Mouse (Mus musculus) 3T3-L1 (cell line): ENCODE data around the gene Krtap3-2.
"Not testable (repeated sequence)": the region's sequence is repeated elsewhere in the genome, so short reads cannot be mapped to it uniquely, and the experiment has no call there.

Source experiments
- DNase-seq: peaks from one replicate; pipeline ENCODE4 v3.0.0-alpha.2; 2015; ENCODE audit warnings: low read depth, low spot score

Gene Krtap3-2

DNA sequence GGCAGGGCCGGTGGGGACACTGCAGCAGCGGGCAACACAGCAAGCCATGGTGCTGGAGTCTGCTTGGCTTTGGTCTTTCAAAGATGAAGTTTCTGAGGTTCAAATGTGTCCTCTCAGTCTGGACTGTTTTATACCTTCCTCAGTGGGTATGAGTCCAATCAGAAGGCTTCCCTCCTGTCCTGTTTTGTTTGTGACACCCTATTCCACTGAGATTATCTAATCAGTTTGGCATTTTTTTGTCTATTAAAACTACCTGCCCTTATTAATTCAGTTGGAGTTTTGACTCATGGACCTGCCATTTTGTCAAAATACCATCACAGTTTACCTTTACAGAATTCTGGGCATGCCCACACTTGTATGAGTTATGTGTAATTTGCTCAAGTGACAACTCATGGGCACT lies at the start of gene Krtap3-2:
Gene Krtap3-2, minus strand, starts transcription at position 101 of the 400 bp plus-strand sequence.
- DNase-seq, result no peak

DNA sequence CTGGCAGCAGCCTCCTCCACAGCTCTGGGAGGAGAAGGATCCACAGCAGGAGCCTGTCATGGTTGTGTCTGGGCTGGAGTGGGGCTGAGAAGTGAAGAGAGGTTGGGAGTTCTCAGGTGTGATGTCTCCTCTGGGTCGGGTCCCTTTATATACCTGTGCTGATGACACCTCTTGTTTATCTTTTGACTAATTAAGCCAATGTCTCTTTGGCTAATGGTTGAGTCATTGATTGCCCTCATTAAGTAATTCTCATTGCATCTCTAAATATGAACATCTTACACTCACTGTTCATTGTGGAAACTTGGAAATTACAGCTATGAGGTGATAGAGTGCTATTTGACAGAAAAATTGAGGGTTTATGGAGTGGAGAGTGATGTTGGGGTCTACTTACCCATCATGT lies 46.6 kb upstream of the Krtap3-2 start, which contains the start of gene Gm11938:
Gene Gm11938, minus strand, starts transcription at position 101 of the 400 bp plus-strand sequence.
- not testable (repeated sequence) for DNase-seq

DNA sequence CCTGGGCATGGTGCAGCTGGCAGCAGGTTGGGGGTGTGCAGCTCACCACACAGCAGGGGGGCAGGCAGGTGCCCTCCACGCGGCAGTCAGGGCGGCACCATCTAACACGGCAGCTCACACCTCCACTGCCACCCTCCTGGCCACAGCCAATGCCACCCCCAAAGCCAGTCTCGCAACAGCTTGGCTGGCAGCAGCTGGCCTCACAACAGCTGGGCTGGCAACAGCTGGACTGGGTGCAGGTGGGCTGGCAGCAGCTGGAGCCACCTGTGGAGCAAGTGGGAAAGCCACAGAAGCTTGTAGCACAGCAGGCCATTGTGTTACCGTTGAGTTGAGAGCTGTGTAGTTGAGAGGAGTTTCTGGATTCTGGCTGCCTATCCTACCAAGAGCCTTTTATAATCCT lies 41.1 kb upstream of the Krtap3-2 start, which contains the start of gene Krtap9-3:
Gene Krtap9-3, minus strand, starts transcription at position 364 of the 400 bp plus-strand sequence.
- DNase-seq, result not testable (repeated sequence)

DNA sequence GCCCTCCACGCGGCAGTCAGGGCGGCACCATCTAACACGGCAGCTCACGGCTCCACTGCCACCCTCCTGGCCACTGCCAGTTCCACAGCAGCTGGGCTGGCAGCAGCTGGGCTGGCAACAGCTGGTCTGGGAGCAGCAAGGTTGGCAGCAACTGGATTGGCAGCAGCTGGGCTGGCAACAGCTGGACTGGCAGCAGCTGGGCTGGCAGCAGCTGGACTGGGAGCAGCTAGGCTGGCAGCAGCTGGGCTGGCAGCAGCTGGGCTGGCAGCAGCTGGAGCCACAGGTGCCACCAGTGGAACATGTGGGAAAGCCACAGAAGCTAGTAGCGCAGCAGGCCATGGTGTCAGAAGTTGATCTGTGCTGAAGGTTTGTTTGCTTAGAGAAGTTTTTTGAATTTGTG lies 34.3 kb upstream of the Krtap3-2 start, which contains the start of gene Krtap1-3:
Gene Krtap1-3, minus strand, starts transcription at position 359 of the 400 bp plus-strand sequence.
- DNase-seq, result no peak

DNA sequence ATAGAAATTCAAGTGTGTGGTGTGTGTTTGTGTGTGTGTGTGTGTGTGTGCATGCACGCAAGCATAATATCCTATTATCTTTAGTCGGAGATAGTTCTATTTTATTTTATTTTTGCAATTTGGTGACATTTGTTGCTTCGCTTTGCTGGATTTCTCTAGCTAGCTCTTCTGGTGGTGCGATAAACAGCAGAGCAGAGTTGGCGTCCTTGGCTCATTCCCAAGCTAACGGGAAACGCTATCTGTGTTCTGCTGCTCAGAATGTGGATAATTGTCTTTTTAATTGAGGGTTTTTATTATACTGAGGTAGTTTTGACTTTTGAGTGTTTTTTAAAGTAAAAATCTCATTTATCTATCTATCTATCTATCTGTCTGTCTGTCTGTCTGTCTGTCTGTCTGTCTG lies 28.4 kb upstream of the Krtap3-2 start:
- DNase-seq, result no peak

DNA sequence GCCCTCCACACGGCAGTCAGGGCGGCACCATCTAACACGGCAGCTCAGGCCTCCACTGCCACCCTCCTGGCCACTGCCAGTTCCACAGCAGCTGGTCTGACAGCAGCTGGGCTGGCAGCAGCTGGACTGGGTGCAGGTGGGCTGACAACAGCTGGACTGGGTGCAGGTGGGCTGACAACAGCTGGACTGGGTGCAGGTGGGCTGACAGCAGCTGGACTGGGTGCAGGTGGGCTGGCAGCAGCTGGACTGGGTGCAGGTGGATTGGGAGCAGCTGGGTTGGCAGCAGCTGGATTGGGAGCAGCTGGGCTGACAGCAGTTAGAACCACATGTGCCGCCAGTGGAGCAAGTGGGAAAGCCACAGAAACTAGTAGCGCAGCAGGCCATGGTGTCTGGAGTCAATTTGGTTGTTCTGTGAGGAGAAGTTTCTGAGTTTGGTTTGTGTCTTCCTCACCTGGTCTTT lies 26.6 kb upstream of the Krtap3-2 start, which contains the start of gene Krtap1-4:
Gene Krtap1-4, minus strand, starts transcription at position 410 of the 460 bp plus-strand sequence.
- no peak for DNase-seq

DNA sequence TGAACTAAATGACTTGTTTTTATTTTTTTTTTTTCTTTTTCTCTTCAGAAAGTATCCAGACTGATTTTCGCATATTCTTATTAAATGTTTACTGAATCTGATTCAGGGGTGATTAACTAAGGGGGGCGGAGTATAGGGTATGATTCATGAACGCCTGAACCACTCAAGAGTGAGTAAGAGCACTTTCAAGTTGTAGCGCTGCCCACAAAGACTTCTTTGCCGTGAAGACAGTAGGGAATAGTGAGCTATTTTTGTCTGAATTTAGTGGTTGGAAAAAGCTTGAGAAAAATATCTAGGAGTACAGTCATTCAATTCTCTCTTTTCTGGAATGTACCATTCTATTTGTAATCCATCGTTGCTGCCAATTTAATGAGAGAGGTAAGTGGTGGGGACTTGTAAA lies 24.9 kb upstream of the Krtap3-2 start:
- peak; percentile 91 for DNase-seq

DNA sequence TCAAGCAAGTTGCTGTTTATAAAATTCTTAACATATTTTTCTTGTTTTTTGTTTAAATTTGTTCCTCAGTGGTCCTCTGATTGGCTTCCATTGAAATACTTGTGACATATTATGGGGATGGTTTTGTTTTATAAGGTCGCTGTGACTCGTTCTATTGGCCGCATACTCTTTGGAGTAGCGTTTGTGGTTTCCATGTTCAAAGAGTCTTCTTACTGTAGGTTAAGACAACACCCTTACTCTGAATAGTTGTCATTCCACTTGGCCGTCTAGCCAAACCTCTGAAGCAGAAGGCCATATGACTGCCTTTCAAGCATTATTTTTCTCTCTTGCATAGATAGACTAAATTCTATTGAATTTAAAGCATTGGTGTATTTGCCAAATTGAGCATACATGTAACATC lies 24.4 kb upstream of the Krtap3-2 start:
- DNase-seq, result peak; percentile 71

DNA sequence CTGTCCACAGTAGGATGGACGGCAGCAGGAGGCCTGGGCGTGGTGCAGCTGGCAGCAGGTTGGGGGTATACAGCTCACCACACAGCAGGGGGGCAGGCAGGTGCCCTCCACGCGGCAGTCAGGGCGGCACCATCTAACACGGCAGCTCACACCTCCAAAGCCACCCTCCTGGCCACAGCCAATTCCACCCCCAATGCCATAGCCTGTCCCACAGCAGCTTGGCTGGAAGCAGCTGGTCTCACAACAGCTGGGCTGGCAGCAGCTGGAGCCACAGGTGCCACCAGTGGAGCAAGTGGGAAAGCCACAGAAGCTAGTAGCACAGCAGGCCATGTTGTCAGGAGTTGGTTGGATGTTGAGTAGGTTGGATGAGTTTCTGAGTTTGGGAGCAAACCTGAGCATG lies 24.0 kb upstream of the Krtap3-2 start, which contains the start of gene Krtap1-5:
Gene Krtap1-5, minus strand, starts transcription at position 381 of the 400 bp plus-strand sequence.
- DNase-seq, result no peak

DNA sequence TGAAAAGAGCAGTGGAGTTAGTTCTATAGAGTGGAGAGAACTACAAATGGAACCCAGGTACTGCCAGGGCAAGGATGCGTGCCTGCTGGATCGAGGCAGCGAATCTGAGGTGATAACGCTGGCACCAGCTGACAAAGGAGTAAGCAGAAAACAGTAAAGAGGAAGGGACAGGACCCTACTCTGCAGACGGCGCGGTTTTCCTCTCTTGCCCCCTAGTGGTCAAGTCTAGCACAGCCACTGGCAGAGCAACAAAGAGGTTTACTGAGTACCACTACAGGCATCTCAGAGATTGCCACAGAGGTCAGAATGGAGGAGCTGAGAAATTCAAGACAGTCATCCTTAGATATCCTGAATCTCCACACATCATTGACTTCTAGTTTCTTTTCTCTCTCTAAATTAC lies 17.5 kb upstream of the Krtap3-2 start:
- DNase-seq, result peak; percentile 88

DNA sequence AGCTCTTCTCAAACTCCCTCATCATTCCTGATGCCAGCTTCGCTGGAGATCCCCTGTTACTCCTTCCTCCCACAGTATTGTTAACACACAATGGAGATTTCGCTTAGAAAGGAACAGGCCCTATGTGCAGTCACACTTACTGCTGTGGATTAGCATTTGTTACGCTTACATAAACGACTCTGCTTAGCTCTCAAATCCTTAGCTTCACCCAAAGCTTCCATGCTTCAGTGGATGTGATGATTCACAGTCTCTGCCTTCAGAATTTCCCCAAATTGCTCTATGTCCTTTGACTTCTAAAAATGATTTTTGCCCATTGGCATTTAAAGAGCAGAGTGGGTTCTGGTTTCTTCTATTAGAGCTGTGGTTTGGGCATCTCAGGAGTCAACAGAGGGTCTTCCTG lies 16.5 kb upstream of the Krtap3-2 start:
- no peak for DNase-seq

DNA sequence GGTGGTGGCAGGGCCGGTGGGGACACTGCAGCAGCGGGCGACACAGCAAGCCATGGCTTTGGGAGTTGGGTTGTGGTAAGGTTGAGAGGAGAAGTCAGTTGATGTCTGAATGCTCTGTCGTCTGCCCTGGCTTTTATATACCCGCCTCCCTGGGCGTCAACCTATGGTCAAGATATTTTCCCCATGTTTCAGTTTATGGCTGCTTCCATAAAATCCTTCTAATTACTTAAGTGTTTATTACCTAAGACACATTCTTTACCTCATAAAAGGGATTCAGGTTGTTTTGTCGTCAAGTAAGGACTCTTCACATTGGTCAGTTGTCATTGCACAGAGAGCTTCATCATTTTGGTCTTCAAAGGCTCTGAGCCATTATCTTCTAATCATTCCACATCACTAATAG lies 9.9 kb upstream of the Krtap3-2 start, which contains the start of gene Krtap3-1:
Gene Krtap3-1, minus strand, starts transcription at position 101 of the 400 bp plus-strand sequence.
- DNase-seq, result no peak

DNA sequence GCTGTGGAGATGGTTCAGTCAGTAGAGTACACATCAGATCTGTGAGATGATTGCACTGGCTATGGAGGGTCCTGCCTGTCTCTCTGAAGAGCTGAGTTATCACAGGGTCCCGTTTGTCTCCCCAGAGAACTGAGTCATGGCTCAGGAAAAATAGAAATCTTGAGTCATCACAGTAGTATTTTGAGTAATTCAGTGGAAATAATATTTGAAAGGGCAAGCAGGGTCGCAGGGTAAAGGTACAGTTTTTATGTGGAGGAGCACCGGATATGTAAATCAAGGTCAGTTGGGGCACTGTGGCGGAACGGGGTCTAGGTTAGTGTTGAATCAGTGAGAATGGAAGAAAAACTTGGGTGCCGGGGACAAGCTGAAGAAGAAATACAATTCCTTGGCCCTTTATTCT lies 5.9 kb upstream of the Krtap3-2 start:
- peak; percentile 39 for DNase-seq

DNA sequence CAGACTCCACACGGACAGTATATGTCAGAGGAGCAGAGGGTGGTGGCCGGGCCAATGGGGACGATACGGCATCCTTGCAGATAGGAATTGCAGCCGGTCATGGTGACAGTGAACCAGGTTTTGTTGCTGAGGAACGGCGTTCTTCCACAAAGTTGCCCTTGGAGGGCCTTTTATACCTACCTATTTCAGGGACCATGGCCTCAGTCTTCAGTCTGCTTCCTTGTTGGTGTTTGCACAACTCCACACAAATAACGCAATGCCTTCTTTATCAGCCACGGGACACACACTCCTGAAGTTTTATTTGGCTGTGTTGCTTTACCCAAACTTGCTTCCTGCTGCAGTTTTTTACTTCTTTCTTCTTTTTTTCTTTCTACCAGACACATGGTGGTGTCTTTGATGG lies 2.7 kb upstream of the Krtap3-2 start, which contains the start of gene Gm11939:
Gene Gm11939, minus strand, starts transcription at position 101 of the 400 bp plus-strand sequence.
- no peak for DNase-seq

DNA sequence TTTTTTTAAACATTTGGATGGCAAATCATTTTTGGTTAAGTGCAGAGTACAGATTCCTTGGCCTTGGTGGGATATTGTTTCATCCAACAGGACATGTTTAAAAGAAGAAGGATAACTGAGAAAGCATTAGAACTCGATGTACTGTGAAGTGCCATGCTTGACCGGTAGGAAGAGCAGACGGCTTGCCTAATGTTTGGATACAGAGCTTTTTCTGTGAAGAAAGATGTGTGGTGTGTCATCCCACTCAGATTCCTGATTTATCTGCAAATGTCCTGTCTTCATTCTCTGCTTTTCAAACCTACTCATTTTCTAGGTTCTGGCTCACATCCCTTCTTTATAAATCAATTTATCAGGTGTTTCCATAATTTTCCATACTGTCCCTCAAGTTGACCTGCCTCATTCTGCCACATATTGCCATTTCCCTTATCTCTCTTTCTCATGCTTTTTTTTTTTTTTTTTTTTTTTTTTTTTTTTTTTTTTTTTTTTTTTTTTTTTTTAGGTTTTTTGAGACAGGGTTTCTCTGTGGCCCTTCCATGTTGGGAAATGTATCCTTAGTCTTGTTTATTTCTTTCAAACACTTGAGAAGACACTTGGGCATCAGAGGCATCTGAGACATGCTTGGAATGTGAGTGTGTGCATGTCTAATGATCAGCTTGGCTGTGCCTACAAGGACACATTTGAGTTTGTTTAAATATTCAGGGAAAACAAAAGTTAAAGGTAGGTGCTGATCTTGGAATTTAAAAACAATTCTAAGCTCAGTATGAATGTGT lies 1.5 kb upstream of the Krtap3-2 start:
- DNase-seq, result peak; percentile 32

DNA sequence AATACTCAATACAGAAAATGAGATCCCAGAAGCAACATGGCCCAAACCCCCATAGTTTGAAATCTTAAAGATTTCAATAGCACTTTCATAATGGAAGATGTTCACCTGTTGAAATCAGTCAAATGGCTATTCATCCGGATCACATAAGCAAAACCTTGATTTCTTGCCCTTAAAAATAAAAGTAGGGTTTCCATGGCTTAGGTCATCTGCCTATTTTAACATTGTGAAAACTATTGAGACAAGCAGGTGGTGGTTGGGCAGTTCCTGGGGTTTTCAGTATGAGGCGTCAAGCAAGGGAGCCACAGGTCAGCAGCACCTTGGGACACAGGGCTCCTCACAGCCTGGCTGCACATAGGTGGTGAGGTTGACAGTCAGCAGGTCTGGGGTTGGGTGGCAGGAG lies 458 bp downstream of the Krtap3-2 start:
- DNase-seq, result no peak

DNA sequence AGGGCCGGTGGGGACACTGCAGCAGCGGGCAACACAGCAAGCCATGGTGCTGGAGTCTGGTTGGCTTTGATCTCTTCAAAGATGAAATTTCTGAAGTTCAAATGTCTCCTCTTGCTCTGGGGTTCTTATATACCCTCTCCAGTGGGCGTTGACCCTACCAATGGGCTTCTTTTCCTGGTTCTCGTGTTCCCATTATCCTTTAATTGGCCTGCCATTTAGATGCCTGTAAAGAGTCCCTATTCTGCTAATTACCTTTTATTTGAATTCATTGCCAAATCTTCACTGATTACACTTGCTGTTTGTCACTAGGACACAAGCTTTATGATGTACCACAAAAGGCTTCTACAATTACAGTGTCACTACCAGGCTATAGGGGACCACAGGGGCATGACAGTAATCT lies 5.9 kb downstream of the Krtap3-2 start, which contains the start of gene Krtap3-3:
Gene Krtap3-3, minus strand, starts transcription at position 101 of the 400 bp plus-strand sequence.
- no peak for DNase-seq

DNA sequence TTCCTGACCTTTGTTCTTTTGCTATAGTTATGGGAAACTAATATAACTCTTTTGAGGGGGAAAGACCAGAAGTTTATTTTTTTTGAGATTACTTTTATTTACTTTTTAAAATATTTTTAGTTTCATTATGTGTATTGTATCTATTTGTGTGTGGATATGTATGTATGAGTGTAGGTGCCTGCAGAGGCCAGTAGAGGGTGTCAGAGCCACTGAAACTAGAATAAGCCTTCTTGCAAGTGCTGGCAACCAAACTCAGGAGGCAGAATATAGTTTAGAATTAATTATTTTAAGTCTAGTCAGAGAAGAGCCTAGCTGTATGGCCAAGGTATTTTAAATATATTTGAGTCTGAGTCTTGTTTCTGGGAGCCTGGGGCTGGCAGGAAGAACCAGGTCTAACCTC lies 8.8 kb downstream of the Krtap3-2 start:
- no peak for DNase-seq

DNA sequence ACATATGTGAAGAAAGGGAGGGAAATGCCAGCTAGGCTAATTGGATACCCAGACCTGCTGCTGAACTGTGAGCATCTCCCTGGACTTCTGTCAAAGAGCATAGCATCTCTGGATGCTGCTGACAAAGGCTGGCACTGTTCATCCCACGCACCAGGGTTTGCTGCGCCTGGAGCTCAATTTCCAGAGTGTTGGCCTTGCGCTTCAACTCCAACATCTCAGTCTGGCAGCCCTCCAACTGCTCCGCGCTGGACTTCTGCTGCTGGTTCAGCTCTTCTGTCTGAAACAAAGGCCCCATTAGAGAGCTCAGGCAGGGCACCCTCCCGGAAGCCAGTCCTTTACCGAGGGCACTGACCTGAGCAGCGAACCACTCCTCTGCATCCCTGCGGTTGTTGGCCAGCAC lies 16.9 kb downstream of the Krtap3-2 start:
- DNase-seq, result no peak

DNA sequence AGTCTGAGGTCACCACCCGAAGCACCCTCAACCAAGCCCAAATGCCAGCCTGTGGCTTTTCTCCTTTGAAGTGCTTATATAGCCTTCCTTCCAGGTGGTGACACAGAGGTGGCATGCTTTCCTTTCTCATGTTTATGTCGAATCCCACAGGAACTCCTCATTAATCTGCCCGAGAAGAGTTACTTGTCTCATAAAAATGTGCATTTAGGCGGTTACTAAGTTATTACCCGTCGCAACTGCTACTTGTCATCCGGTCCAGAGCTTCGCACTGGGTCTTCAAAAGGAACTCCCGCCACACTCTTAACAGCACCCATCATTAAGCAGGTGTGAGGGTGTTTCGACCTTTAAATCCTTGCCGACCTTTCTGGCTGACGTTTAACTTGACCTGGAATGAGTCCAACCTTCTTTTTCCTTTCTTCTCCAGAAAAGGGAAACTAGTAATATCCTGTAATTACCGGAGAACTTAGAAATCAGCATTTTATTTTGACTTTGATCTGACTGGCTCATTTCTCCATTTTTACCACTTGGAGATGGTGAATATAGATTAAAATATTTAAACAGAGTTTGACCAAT lies 35.3 kb downstream of the Krtap3-2 start, which contains the start of gene Krt39:
Gene Krt39, minus strand, starts transcription at position 51 of the 573 bp plus-strand sequence.
- no peak for DNase-seq

DNA sequence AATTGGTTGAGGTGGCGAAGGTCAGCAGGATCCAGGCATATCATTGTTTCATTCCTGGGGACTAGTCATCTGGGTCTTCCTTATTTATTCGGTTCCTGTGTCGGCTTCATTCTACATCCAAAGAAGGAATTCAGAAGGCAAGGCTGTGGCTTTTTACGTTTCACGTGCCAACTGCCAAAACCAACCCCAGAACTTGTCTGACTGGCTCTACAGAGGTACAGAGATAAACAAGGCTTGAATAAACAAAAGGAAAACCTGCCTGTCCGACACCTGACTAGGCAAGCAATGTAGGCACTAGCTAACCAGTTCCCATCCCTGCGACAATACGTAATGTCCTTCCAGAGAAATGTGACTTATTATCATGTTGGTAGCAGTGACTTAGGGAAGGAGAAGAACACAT lies 42.6 kb downstream of the Krtap3-2 start:
- no peak for DNase-seq
